Mouse (Mus musculus) CD4-positive helper T cell, adult 2 months (primary cell): Measurements from ENCODE around the gene Fam53b.
A peak's percentile ranks its signal among the peaks of the same experiment; 100 is the strongest.

ENCODE experiments used
- DNase-seq: peaks from one replicate; pipeline ENCODE4 v3.0.0-alpha.2; 2012; ENCODE audit warnings: low read depth, missing footprints, low spot score

Gene Fam53b

DNA sequence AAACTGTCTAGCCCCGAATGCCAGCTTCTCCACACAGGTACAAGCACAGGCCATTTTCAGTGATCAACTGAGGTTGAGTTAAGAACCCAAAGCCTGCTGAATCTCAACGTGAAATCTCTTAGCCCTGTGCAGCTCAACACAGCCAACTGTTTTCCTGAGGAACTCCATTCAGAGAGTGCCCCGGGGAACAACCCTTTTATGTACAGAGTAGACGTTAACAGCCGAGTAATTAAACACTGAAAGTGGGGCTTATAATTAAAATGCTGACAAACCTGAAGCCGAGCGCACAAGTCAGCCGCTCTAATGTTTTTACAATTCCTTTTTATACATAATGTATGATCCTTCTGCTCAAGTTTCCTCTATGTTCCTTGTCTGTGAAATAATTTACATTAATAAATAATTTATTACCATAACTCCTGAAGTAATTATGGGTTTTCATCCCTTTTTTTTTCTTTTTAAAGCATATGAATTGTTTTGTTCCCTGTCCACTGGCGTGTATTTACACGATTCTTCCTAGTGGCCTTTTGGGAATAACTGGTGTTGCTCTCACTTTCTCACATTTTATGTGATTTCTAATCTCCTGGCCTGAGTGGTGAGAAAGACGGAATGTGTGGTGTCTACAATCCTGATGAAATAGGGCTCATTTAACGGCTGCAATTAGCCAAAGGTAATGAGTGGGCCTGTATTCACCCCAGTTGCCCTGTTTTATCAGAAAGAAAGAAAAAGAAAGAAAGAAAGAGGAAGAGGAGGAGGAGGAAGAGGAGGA is 46.3 kb downstream of the Fam53b start:
- no peak for DNase-seq

DNA sequence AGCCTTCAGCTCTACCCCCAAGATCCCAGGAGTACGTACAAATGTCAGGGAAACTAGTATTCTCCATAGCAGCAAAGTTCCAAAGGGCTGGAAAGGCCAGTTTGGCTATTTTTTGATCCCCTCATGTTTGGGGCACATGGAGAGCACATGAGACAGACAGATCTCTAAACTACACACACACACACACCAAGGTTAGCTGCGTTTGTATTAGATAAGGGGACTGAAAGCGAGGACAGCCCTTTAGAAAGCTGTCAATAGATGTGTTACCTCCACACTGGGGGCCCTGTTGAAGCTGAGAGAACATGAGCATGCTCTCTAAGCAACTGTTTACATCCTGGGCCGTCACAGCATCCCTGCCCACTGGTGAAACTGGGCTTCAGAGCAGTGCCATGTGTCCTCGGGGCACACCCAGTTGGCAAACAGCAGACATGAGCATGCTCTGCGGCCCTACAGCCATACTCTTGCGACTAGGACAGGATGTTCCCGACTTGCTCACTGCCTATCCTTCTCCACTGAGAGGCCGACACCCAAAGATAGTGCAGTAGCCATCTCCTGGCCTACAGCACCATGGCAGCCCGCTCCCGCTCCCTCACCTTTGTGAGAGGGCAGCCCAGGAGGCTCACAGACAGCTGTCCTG is 47.3 kb downstream of the Fam53b start:
- DNase-seq, result peak; percentile 36

DNA sequence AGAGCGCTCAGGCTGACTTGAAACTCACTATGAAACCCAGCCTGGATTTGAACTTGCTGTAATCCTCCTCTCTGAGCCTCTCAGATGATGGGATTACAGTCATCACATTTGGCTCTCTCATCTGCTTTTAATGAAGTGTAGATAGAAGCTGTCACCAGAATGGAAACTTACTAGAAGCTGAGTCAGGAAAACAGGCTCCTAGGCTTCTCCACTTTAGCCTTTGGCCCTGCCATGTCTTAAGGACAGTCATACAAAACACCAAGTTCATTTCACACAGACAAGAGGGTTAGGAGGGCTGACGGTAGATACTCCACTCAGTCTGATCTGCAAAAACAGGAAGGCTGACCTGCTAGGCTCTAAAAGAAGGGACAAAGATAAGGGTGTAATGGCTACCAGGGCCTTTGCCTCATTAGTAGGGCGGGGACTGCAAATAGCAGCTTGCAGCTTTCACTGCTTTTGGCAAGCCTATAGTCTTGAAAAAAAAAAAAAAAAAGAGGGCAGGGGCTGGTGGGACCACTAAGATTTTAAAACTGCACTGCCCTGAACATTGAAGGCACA is 48.0 kb downstream of the Fam53b start:
- DNase-seq, result peak; percentile 44

DNA sequence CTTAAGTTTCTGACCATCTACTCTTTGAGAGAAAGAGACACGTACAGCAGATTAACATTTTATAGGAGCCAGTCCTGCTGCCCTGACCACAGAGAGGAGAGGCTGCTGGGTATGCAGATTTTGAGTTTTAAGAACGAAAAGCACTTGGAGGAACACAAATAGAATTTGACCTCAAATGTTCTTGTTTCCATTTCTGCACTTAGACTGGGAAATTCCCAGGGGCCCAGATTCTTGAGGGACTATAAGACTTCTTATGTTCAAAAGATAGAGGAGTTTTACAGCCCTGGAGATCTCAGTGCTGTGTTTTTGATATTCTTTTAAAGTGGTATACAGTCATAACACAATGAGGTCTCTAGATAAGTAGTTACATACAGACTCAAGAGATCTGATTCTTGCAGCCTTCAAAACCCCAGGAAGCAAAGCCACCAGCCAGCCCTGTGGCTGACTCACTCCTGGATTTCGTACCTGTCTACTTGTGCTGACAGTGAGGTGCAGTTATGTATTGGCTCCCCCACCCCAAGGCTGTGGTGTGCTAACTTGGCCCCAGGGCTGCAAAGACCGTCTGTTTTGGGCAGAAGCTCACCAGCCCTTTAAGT is 48.7 kb downstream of the Fam53b start:
- DNase-seq, result peak; percentile 73

DNA sequence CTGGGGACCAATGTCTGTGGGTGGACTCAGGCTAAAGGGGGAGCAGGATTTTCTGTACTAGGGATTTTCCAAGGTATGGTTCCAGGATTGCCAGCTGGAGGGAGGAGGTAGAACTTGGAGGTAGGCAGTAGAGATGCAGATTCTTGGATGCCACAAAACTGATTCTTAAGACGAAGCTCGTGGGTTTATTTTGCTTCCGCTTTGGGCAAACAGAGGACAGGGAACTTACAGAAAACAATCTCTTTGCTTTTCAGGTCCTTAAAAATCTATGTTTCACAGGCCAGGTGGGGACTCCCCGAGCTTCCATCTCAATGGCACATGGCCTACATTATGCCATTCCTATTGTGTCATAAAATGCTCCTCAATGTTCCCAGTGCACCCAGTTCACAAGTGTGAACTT is 49.4 kb downstream of the Fam53b start:
- DNase-seq, result no peak

DNA sequence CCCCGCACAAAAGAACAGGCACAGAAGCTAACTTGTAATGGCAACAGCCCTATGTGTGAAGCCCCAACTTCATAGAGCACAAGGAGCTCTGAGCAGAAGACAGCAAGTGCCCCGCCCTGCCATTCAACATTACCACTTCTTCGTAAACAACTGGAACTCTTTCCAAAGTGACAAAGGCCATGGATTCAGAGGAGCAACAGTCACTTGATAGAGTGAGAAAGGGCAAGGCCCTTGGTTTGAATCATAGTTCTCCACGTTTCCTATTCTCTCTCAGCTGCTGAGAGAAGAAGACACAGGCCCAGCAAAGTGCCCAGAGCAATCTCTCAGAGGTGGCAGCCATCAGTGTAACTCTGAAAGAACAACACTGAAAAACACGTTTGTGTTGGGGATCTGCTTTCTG is 49.8 kb downstream of the Fam53b start:
- no peak for DNase-seq

DNA sequence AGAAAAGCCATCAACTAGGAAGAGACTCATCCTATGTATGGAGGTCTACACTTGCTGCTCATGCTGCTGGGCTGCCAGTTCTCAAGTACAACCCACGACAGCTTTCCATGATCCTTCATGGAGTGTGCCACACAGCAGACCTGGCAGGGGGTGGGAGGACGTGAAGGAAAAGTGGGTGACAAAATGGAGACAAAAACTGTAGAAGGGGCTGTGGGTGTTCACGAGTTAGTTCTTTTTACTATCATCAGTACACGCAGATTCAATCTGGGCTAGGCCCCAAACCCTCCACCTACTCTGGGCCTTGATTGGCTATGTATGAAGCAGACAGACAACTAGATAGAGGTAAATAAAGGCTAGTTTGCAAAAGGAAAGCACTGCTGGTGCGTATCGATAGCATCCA is 50.3 kb downstream of the Fam53b start:
- DNase-seq, result no peak

DNA sequence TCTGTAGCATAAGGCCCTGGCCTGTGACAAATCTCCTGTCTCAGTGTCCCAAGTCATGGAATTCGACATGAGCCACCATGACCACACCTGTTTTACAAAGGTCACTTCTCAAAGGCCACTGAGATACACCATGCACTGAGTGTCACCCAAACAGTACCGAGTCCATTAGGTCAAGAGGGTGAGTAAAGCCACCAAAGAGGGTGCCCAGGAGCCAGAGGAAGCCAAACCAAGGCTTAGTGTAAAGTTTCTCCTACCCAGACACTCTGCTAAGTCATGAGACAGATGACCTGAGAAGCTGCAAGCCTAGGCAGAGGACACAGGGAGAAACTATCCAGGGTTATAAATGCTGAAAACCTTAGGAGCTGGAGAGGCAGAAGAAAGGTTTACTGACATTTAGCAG is 52.3 kb downstream of the Fam53b start:
- no peak for DNase-seq

DNA sequence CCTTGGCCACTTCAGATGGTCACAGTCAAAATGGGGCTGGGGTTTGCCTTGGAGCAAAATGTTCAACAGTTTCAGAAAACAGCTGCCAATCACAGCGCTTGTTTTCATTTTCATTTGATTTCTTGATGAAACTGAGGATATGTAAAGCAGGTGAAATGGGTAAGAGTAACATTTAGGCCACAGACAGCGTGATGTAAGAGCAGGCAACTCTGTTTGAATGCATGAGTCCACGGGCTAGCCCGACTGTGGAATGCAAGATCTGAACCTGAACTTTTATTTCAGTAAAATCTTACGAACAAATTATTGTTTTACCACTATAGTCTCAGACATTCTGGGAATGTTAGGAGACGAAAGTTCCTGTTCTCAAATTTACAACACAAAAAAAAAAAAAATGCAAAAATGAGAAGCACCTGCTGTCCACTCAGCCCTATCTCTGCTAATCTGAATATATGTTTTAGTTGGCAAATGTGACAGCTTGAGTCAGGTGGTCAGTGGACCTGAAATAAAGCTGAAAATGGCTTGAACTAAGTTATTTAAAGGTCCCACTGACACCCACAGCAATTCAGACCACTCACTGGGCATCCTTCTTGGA is 53.0 kb downstream of the Fam53b start:
- DNase-seq, result no peak

DNA sequence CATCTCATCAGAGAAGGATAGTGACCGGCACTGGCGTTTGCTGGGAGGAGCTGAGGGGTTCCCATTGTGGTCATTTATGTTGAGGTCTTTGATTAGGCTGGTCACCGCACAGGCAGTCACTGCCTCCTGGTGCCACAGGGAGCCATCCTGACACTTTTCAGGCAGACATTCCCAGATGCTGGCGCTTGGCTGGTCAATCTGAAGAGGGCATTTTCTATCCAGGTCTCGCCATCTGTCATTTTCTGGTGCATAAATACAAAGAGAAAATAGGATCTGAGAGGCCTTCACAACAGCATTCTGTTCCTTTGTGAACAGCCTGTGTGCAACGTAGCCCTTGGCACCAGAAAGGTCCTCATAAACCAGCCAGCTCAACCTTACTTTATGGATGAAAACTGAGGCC is 53.8 kb downstream of the Fam53b start:
- no peak for DNase-seq

DNA sequence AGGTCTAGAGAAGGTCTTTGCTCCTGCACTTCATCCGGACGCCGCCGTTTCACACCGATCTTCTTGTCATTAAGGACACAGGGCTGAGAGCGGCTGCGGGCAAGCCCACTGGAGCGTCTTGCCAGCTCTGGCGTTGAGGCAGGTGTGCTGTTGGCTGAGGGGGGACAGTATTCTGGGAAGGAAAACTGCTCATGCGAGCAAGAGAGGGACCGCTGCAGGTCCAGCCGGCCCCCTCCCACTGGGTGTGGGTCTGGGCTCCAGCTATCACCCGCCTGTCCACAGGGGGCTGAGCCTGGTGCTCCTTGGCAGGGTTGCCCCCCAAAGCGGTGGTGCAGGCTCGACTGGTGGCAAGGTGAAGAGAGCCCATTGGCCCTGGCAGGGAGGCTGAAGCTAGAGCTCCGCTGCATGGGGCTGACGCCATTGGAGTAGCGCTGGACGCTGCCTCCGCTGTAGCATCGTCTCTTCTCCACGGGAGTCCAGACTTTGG is 54.2 kb downstream of the Fam53b start:
- no peak for DNase-seq

DNA sequence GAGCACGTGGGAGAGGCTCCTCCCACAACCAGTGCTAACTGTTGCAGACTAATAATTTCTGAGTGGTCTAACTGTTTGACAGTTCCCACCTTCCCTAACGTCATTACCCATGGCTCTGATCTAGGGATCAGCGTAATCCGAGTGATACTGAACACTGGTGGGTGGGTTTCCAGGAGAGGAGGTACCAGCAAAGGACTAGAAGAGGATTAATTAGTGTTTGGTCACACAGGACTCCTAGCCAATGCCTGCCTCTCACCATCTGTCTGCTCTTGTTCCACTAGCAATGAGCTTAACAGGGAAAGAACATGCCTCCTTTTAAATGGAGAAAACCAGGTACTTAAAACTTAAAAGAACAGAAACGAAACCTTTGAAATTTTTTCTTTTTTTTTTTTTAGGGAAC is 54.8 kb downstream of the Fam53b start:
- no peak for DNase-seq

DNA sequence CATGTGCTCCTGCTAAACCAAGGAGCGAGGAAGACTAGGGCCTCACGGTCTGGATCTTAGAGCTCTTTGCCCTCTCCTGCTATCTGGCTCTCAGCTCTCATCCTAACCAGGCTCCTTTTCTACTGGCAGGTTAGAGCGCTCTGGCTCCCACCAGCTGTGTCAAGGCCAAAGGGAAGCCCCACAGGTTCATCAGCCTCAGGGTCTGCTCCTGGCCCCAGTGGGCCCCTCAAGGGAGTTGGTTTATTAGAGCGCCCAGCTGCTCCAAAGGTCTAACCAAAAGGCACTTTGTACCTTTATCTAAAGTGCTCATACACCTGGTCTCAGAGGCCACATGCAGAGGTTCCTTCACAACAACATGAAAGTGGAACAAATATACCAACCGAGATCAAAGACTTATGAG is 57.4 kb downstream of the Fam53b start:
- DNase-seq, result no peak

DNA sequence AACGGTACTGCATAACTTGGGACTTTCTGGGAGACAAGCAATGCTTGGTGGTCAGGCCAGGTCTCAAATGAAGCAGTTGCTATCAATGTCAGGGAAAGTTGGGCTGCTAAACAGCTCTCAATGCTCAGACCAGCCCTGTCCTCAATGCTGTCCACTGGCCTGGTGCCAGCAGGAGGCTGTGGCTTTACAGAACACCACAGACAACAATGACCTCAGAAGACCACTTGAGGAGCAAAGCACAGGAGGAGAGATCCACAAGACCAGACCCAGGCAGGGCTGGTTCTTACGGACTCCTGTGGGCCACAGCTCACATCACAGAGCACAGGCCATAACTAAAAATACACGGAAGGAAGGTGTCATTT is 59.3 kb downstream of the Fam53b start:
- DNase-seq, result no peak

DNA sequence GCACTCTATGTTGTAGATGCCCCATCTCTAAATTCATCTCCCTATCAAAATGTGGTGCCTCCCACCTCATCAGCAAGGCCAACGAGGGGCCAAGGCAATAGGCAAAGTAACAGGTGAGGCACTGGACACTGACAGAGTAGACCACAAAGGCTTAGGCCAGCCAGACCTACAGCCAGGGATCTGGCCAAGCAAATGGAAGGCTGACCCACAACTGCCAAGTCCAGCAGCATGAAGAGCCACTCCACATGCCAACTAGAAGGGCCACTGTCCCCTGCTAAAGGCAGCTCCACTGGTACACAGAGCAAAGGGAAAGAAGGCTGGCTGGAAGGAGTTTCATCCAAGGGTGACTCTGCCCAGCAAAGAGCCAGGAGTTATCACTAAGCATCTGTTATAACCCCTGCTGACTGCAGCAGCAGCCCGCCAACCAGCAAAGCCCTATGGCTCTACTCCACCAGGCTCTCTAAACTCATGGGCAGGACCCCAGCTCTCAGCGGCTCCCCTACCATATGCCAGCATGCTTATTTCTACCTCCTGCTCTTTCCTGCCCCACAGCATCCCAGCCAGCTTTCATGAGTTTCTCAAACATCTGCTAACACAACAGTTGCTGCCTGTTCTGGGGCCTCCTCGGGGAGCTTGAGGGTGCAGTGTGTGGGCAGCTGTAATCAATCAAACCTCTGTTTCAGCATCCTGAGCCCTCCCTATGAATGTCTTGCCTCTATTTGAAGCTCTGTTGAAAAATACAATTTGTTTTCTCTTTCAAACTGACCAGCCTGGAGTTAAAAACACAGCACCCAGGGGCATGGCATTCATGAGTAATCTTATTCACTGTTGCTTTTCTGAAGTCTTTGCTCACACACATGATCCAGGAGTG is 59.9 kb downstream of the Fam53b start:
- no peak for DNase-seq

DNA sequence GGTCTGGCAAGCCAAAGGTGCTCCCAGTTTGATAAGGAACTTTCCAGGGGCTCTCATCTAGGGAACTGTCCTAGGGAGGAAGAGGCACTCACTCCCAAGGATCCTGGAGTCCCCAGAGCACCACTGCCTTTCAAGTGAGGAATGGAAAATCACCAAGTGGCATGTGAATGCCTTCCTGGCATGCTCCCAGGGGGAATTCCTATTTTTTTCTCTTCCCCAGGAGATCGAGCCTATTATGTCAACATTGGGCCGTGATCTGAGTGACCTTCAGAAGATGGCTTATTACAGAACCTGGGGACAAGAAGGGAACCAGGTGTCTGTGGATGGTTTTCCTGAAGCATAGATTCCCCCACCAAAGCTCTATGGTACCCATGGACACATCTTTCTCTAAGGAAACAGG is 62.0 kb downstream of the Fam53b start:
- DNase-seq, result no peak

DNA sequence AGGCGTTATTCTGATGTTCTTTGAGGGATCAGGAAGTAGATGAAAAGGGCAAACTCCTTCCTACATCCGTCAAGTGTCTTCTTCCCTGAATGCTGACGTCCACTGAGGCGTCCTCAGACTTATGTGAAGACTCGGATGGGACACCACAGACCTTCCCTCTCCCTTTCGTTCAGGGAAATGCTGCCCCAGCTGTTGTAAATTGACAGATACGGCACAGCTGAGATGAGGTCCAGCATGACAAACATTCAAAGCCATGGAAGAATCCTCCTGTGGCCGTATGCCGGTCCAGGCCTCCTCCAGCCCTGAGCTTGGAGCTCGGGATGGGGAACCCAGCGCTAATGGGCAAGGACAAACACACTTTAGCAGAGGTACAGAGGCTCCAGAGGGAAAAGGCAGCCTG is 64.2 kb downstream of the Fam53b start:
- DNase-seq, result no peak

DNA sequence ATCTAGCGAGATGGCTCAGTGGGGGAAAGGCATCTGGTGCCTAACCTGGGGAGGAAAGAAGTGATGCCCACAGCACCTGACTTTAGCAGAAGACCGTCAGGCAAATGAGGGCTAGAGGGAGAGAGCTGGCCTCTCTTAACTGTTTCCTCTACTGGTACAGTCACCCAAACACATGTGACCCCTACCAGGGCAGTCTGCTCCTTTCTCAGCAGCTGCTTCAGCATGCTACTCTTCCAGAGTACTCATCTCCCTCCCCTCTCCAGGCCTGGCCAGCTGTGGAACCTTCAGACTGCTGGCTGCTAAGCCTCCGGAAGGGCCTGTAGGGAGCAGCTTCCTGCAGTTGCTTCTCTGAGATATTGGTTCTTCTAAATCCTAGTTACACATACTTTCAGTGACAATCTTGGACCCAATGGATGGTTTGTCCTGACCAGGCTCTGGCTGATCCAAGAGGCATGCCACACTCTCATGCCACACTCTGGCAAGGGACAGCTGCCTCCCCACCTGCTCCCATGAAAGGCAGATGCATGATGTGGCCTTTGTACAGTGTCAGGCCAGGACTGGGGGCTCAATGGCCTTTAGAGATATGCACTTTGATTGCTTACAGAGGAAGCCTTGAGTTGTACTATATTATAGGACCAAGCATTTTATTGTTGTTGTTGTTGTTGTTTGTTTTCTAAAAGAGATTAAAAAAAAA is 65.5 kb downstream of the Fam53b start:
- DNase-seq, result no peak

DNA sequence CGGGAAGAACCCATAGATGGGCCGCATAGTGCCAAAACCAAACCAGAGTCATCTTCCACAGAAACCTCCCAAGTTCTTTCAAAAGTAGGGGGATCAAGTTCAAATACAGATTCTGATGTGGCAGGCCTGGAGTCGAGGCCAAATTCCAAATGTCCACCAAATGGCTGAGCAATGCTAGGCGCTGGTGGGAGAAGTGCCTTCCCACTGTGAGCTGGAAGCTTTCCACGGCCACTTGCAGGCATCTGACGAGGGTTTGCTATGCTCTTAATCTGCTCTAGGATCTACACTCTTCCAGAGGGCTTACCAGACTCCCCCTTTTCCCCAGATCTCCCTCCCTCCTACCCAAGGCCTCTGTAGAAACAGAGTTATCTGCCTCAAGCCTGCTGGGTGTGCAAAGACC is 66.6 kb downstream of the Fam53b start:
- no peak for DNase-seq

DNA sequence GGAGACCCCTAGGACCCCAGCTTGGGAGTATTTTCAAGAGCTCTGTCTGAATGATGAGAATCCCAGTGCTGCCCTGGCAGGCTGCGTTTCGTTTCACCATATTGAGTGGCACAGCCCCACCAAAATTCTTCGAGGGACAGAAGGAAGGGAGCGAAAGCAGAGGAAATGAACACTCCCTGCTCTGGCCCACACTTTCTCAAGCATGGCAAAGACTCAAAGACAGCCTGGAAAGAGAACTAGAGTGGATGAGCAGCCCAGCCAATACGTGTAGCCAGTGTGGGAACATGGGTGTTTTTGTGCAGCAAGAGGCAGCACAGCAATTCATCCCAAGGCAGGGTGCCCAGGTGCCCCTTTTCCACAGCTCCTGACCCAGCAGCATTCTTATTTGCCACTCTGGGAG is 70.8 kb downstream of the Fam53b start:
- no peak for DNase-seq

DNA sequence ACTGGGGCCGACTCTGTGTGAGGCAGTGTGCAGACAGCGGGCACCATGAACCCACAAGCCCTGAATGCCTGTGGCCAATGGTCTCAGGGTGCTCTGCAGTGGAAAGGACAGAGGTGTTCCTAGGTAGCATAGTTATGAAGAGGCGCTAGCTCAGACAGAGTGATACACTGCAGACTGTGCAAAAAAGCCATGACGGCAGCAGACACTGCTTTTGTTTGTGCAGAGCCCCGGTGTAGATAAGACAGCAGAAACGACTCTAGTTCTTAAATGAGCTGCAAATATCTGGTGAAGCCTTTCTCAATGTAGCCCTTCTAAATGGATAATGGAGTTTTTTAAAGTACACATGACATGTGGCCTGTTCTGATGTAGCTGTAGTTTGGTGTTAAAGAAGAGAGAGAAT is 73.9 kb downstream of the Fam53b start:
- DNase-seq, result no peak
